Mouse (Mus musculus): ENCODE measurements around the gene Pigt.

The Pigt gene

GRCm38 (mm10) chr2:164486258-164487114 is 10.8 kb upstream of the Pigt start:
- DNase-seq = peak; percentile 89

- peak; percentile 19 for DNase-seq
These were observed 10.2 kb upstream of the Pigt start for GRCm38 (mm10) chr2:164487115-164487527.

DNA sequence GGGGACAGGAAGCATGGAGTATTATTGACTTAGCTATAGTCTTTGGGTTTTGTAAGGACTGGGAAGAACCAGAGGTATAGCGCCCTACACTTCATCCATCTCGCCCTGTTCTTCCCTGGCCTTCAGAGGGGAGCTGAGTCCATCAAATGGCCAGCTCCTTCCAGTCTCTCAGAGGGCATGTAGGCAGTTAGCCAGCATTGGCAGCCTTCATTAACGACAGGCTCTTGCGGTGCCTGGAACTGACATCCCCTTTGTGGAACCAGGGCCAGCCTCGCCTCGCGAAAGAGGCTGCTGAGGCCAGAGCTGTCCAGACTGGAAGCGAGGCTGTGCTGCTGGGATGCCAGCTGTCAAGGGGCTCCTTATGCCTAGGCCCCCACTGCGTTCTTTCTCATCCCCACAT is 9.5 kb upstream of the Pigt start:
- DNase-seq = peak; percentile 87

GRCm38 (mm10) chr2:164494126-164494525 is 3.2 kb upstream of the Pigt start:
- peak; percentile 52 for DNase-seq

GRCm38 (mm10) chr2:164496331-164496730 is 989 bp upstream of the Pigt start:
- DNase-seq = no peak

GRCm38 (mm10) chr2:164497691-164498268 is 460 bp downstream of the Pigt start:
- no peak for DNase-seq

DNA sequence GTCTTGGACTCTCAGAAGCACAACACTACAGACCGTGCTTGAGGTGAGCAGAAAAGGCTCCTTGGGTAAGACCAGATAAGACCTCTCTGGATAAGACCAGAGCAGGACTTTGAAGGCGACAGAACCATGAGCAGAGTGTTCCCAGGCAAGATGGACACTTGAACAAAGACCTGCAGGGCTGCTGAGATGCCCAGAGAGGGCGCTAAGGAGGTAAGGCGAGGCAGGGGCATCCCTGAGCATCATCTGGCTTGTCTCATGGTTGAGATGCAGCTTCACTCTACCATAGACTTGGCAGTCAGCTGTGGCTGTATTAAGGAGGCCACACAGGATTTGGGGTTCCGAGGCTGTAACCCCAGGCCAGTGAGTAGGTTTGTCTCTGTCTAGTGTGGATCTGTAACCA is 2.0 kb downstream of the Pigt start:
- DNase-seq = no peak

GRCm38 (mm10) chr2:164500511-164500910 is 3.2 kb downstream of the Pigt start:
- DNase-seq = no peak

DNA sequence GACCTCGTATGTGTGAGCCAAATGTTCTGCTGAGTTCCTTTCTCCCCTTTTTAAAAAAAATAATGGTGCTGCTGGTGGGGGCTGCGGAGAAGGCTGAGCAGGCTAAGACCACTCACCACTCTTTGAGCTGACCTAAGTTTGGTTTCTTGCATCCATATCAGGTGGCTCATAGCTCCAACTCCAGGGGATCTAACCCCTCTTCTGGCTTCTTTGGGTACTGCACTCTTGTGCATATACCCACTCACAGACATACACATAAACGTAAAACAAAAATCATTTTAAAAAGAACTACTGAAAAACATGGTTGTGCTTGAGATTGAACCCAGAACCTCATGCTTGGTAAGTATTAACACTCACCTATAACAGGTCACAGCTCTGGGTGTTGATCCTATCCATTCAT is 7.6 kb downstream of the Pigt start:
- no peak for DNase-seq

- DNase-seq = no peak
These were observed 8.5 kb downstream of the Pigt start for GRCm38 (mm10) chr2:164505619-164506347.

DNA sequence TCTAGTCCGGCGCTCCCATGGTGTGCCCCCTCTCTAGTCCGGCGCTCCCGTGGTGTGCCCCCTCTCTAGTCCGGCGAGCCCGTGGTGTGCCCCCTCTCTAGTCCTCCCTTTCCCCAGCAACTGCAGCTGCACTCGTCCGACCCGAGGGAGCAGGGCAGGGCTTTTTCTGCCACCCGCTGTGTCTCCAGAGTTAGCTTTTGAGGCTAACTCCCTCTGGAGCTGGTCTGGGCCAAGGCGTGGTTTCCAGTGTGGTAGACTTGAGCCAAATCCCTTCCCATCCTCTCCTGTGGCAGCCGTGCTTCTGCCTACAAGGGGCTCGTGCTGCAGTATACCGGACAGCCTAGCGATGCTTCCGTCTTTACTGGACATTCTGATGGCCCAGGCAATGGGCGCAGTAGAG is 10.5 kb downstream of the Pigt start:
- DNase-seq = no peak

GRCm38 (mm10) chr2:164510621-164511190 is 13.4 kb downstream of the Pigt start:
- DNase-seq = no peak

DNA sequence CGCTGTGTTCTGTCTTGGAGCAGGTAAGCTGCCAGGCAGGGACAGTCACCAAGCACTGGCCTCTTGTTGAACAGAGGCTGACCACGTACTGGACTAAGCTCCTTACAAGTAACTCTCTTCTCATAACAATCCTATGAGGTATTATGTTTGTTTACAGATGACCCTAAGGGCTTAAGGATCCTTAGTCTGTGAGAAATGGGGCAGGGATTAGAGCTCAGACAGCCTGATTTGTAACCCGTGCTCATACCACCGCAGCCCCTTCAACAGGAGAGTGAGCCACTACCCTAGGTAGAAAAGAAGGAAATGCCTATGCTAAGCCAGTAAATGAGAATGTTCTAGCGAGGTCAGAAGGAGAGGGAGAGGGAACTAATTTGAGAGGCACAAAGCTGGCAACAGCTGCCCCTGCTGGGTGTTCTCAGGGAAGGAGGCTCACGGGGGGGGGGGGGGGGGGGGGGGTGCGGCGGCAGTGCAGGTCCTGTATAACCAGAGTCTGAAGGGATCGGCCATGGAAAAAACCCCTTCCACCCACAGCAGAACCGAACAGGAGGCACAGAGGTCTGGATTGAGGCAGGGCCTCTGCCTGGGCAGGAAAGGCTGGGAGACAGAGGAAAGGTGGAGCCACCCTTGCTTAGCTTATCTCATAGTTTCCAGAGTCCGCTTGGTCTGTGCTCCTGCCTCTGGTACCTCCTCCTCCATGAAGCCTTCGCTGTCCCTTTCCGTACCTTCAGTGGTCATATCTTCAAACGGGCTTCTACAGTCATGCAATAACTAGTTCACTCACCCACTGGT is 15.0 kb downstream of the Pigt start:
- DNase-seq = no peak

GRCm38 (mm10) chr2:164513389-164513788 is 16.1 kb downstream of the Pigt start:
- no peak for DNase-seq

GRCm38 (mm10) chr2:164514916-164515315 is 17.6 kb downstream of the Pigt start:
- no peak for DNase-seq

DNA sequence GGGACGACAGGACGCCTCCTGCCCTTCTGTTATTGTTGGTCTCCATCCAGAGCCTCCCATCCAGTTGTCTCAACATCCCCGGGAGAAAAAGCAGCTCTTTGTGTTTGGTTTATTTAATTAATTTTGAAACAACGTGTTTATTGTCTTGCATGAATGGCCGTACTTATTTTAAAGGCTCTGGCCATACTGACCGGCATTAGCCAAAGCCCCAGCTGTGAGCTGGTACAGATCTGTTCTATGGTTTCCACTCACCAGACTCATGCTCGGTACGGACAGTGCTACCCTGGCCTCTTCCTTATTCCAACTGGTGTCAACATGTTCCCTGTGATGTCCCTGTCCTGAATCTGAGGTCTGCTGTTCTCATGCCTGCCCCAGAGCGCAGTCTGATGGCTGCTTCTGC is 18.6 kb downstream of the Pigt start:
- DNase-seq = peak; percentile 77

DNA sequence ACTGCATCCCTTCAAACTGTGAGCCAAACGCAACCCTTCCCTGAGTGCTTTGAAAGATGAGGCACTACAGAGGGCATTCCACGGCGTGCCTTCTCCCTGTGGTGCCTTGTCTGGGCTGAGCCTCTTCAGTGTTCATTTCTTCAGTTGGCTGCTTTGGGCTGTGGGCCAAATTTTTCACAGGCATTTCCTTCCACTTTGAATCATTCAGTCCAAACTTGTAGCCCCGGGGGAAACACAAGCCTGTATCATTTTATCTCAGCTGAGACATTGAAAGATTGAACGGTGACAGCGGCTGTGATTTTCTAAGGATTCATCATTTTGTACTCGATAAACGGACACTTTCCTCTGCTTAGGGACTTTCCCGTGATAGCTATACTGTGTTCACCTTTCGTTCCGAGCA is 19.3 kb downstream of the Pigt start:
- DNase-seq = no peak

GRCm38 (mm10) chr2:164517485-164518221 is 20.3 kb downstream of the Pigt start:
- DNase-seq = peak; percentile 44

DNA sequence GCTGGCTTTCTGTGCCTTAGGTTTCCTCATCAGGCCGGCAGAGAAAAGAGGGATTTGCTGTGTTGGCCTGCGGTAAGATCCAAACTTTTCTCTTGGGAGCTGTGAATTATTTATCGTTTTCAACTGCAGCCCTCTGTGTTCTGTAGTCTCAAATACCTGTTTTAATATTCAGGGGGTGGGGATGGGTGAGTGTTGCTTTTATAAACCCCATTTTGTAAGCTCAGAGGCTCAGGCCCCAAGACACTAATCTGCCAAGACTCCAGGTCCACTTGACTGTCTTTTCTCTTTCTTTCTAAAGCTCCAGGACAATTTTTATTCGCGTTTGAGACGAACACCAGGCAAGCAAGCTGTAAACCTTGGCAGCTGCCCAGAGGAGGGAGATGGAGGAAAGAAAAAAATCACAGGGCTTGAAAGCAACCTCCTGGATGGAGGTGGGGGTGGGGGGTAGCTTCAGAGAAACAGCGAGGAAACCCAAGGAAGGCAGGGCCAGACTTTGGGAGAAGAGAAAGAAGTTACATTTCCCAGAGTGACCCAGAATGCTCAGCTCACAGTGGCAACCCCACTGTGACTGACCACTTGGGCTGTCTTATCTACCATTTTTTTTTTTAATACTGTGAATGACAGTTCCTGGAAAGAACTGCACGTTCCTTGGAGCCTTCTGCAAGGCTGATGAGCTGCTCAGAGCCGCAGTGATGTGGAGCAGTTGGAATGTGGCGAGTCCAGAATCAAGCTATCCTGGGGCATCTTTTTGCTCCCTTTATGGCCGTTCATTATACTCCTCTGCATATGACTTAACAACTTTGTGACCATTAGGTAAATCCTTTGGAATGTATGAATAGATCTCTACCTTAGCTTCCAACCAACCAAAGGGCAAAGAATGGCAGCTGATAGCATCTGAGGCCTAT is 21.2 kb downstream of the Pigt start:
- DNase-seq = no peak

- DNase-seq = no peak
These were observed 21.8 kb downstream of the Pigt start for GRCm38 (mm10) chr2:164519171-164519526.

DNA sequence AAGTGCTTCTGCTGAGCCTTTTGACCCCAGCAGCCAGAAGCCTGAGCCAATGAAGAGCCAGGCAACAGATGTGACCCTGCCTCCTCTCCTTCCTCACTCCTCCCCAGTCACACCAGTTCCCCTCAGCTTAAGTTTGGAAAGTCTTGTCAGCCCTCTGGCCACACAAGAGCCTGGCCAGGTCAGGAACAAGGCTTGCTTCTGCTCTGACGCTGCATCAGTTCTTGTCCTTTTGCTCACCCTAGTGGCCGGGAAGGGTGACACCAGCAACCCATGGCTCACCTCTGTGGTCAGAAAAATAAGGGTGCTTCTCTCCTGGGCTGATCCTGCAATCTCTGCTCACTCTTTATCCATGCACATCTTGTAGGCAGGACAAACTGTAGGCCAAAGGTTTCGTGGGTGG is 23.5 kb downstream of the Pigt start:
- DNase-seq = no peak
